Mouse (Mus musculus): Measurements from ENCODE around the gene Sec31a.
A peak's percentile ranks its signal among the peaks of the same experiment; 100 is the strongest.

- TF ChIP-seq JUND (IDR thresholded peaks at IDR 0.05; ENCODE audit: low read depth, low read length): no peak
- no peak for TF ChIP-seq E2F4 (IDR thresholded peaks at IDR 0.05; ENCODE audit: borderline replicate concordance, low read depth, low read length)
- no peak for TF ChIP-seq ZMIZ1 (IDR thresholded peaks at IDR 0.05; ENCODE audit: low read depth, low read length)
- TF ChIP-seq POLR2A (IDR thresholded peaks at IDR 0.05; ENCODE audit: control insufficient read depth in 1 of 2, insufficient read depth in 1 of 2, low read depth in 1 of 2, low read length in 2 of 2, poor library complexity in 1 of 2): no peak
- TF ChIP-seq ETS1 (IDR thresholded peaks at IDR 0.05; ENCODE audit: low read depth, low read length): no peak
- peak; percentile 55 to 73 (median 71) for TF ChIP-seq CTCF (IDR thresholded peaks at IDR 0.05 in 2 of 3, conservative IDR thresholded peaks at IDR 0.05 in 1 of 3; ENCODE audit: control insufficient read depth in 1 of 3, insufficient read depth in 1 of 3, low read depth in 2 of 3, low read length in 3 of 3, poor library complexity in 1 of 3, severe bottlenecking in 1 of 3)
- no peak for TF ChIP-seq EP300 (IDR thresholded peaks at IDR 0.05; ENCODE audit: low read depth in 1 of 2, low read length in 2 of 2)
- TF ChIP-seq MAZ (IDR thresholded peaks at IDR 0.05; ENCODE audit: low read depth, low read length): no peak
- TF ChIP-seq TAL1 (IDR thresholded peaks at IDR 0.05; ENCODE audit: low read length): no peak
- TF ChIP-seq MAX (IDR thresholded peaks at IDR 0.05; ENCODE audit: low read length): no peak
- TF ChIP-seq GATA1 (IDR thresholded peaks at IDR 0.05; ENCODE audit: low read depth, low read length): no peak
- TF ChIP-seq POLR2AphosphoS2 (IDR thresholded peaks at IDR 0.05; ENCODE audit: low read length): no peak
Measured at GRCm38 (mm10) chr5:100373952-100374351, 42.1 kb downstream of the Sec31a start.
